Mouse (Mus musculus): ENCODE results near the gene Gen1.

Gene Gen1

GRCm38 (mm10) chr12:11265382-11266281, at the start of gene Gen1, which contains the start of gene Smc6:
TSS of gene Gen1 (minus strand) at chr12:11265801.
TSS of gene Smc6 (plus strand) at chr12:11265886.
- peak; percentile 78 to 80 for DNase-seq (ENCODE audit: low spot score in 2 of 2)

GRCm38 (mm10) chr12:11313840-11314239, 48.2 kb upstream of the Gen1 start:
- no peak for DNase-seq (ENCODE audit: low spot score in 2 of 2)

GRCm38 (mm10) chr12:11311106-11311505, 45.5 kb upstream of the Gen1 start:
- no peak for DNase-seq (ENCODE audit: low spot score in 2 of 2)

- DNase-seq (ENCODE audit: low spot score in 2 of 2) = no peak
Observed at GRCm38 (mm10) chr12:11306753-11307645, 41.4 kb upstream of the Gen1 start.

- no peak for DNase-seq (ENCODE audit: low spot score in 2 of 2)
Observed at GRCm38 (mm10) chr12:11300858-11301257, 35.3 kb upstream of the Gen1 start.

GRCm38 (mm10) chr12:11286382-11286781, 20.8 kb upstream of the Gen1 start:
- no peak for DNase-seq (ENCODE audit: low spot score in 2 of 2)

- DNase-seq (ENCODE audit: low spot score in 2 of 2) = no peak
Observed at GRCm38 (mm10) chr12:11281584-11281983, 16.0 kb upstream of the Gen1 start.

GRCm38 (mm10) chr12:11279886-11280285, 14.3 kb upstream of the Gen1 start:
- DNase-seq (ENCODE audit: low spot score in 2 of 2) = no peak

GRCm38 (mm10) chr12:11277207-11277606, 11.6 kb upstream of the Gen1 start:
- DNase-seq (ENCODE audit: low spot score in 2 of 2) = no peak

- DNase-seq (ENCODE audit: low spot score in 2 of 2) = no peak
Observed at GRCm38 (mm10) chr12:11276632-11277031, 11.0 kb upstream of the Gen1 start.

GRCm38 (mm10) chr12:11273185-11273584, 7.6 kb upstream of the Gen1 start:
- no peak for DNase-seq (ENCODE audit: low spot score in 2 of 2)

GRCm38 (mm10) chr12:11272568-11272967, 7.0 kb upstream of the Gen1 start:
- DNase-seq (ENCODE audit: low spot score in 2 of 2) = no peak

GRCm38 (mm10) chr12:11267030-11267429, 1.4 kb upstream of the Gen1 start:
- DNase-seq (ENCODE audit: low spot score in 2 of 2) = no peak

GRCm38 (mm10) chr12:11266282-11266985, 833 bp upstream of the Gen1 start:
- DNase-seq (ENCODE audit: low spot score in 2 of 2) = peak in 1 of 2 experiments; percentile 22

- DNase-seq (ENCODE audit: low spot score in 2 of 2) = no peak
Observed at GRCm38 (mm10) chr12:11264895-11265294, 706 bp downstream of the Gen1 start.

GRCm38 (mm10) chr12:11250322-11250721, 15.3 kb downstream of the Gen1 start:
- no peak for DNase-seq (ENCODE audit: low spot score in 2 of 2)

- no peak for DNase-seq (ENCODE audit: low spot score in 2 of 2)
Observed at GRCm38 (mm10) chr12:11247460-11247859, 18.1 kb downstream of the Gen1 start.

- DNase-seq (ENCODE audit: low spot score in 2 of 2) = no peak
Observed at GRCm38 (mm10) chr12:11235996-11236395, 29.6 kb downstream of the Gen1 start.

GRCm38 (mm10) chr12:11230267-11230666, 35.3 kb downstream of the Gen1 start:
- DNase-seq (ENCODE audit: low spot score in 2 of 2) = peak in 1 of 2 experiments; percentile 10

GRCm38 (mm10) chr12:11226529-11227268, 38.9 kb downstream of the Gen1 start:
- DNase-seq (ENCODE audit: low spot score in 2 of 2) = no peak

GRCm38 (mm10) chr12:11226123-11226522, 39.5 kb downstream of the Gen1 start:
- DNase-seq (ENCODE audit: low spot score in 2 of 2) = no peak

Measured in thymus, postnatal 10 days (tissue).